Mouse (Mus musculus): ENCODE measurements around the gene Wrap73.

- TF ChIP-seq CTCF (IDR thresholded peaks at IDR 0.05; ENCODE audit: low read depth): no peak
- TF ChIP-seq EP300 (optimal IDR thresholded peaks at IDR 0.05): no peak
Observed at GRCm38 (mm10) chr4:154185001-154185400, 42.8 kb downstream of the Wrap73 start.
